Mouse (Mus musculus): ENCODE data around the gene Tmem240. TPM values are rescaled to one million over a fixed set of nuclear protein-coding genes. Genes with fewer than 3 reads are reported as not detected.

Gene Tmem240
- polyA plus RNA-seq, 1 experiment = 0.54 TPM

- H3K9me3 ChIP-seq (replicated peaks; ENCODE audit: control insufficient read depth, insufficient read depth, low read length, poor library complexity, severe bottlenecking) = no peaks in the 10 kb centered on the region
- H3K36me3 ChIP-seq (ENCODE audit: control insufficient read depth, insufficient read depth, low read length, poor library complexity, severe bottlenecking) = no peaks in the 10 kb centered on the region
- H3K4me1 ChIP-seq (ENCODE audit: control insufficient read depth, insufficient read depth, low read length) = peaks cover 7% of the 10 kb centered on the region
- no peak overlapping the region for H3K4me3 ChIP-seq (ENCODE audit: low read depth, low read length)
- no peaks in the 10 kb centered on the region for H3K27me3 ChIP-seq (ENCODE audit: control insufficient read depth, insufficient read depth, low read length, poor library complexity, severe bottlenecking)
- no peak overlapping the region for H3K9ac ChIP-seq (ENCODE audit: low read depth, poor library complexity, severe bottlenecking)
- TF ChIP-seq CTCF (IDR thresholded peaks at IDR 0.05; ENCODE audit: low read depth, low read length) (no peak), POLR2A (IDR thresholded peaks at IDR 0.05; ENCODE audit: insufficient read depth, low read length) (no peak), EP300 (IDR thresholded peaks at IDR 0.05; ENCODE audit: insufficient read depth, low read depth, low read length) (no peak)
- no peak overlapping the region for H3K27ac ChIP-seq (ENCODE audit: insufficient read depth, low read length)
Measured at GRCm38 (mm10) chr4:155774971-155775740, 40.6 kb downstream of the Tmem240 start.

DNA sequence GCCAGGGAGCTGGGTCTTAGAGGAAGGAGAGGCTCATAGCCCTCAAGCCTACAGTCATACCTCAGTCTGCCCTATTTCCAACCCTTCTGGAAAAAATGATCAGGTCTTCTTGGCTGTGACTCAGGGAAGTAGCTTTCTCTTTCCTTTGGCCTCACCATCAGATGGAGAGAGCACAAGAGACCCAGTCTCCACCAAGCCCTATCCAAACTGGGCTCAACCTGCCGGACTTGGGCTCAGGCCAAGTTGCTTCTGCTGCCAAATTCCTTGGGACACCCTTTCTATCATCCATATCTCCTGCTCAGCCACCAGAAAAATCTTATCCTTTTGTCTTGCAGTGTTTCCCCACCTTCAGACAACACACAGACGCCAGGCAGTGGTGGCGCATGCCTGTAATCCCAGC lies 41.3 kb downstream of the Tmem240 start:
- H3K36me3 ChIP-seq (ENCODE audit: control insufficient read depth, insufficient read depth, low read length, poor library complexity, severe bottlenecking) = no peaks in the 10 kb centered on the region
- no peak overlapping the region for H3K9ac ChIP-seq (ENCODE audit: low read depth, poor library complexity, severe bottlenecking)
- no peak overlapping the region for H3K27ac ChIP-seq (ENCODE audit: insufficient read depth, low read length)
- H3K4me3 ChIP-seq (ENCODE audit: low read depth, low read length) = no peak overlapping the region
- H3K27me3 ChIP-seq (ENCODE audit: control insufficient read depth, insufficient read depth, low read length, poor library complexity, severe bottlenecking) = no peaks in the 10 kb centered on the region
- peaks cover 7% of the 10 kb centered on the region for H3K4me1 ChIP-seq (ENCODE audit: control insufficient read depth, insufficient read depth, low read length)
- no peak for TF ChIP-seq POLR2A (IDR thresholded peaks at IDR 0.05; ENCODE audit: insufficient read depth, low read length)
- TF ChIP-seq CTCF (IDR thresholded peaks at IDR 0.05; ENCODE audit: low read depth, low read length) = no peak
- TF ChIP-seq EP300 (IDR thresholded peaks at IDR 0.05; ENCODE audit: insufficient read depth, low read depth, low read length) = no peak
- no peaks in the 10 kb centered on the region for H3K9me3 ChIP-seq (replicated peaks; ENCODE audit: control insufficient read depth, insufficient read depth, low read length, poor library complexity, severe bottlenecking)

DNA sequence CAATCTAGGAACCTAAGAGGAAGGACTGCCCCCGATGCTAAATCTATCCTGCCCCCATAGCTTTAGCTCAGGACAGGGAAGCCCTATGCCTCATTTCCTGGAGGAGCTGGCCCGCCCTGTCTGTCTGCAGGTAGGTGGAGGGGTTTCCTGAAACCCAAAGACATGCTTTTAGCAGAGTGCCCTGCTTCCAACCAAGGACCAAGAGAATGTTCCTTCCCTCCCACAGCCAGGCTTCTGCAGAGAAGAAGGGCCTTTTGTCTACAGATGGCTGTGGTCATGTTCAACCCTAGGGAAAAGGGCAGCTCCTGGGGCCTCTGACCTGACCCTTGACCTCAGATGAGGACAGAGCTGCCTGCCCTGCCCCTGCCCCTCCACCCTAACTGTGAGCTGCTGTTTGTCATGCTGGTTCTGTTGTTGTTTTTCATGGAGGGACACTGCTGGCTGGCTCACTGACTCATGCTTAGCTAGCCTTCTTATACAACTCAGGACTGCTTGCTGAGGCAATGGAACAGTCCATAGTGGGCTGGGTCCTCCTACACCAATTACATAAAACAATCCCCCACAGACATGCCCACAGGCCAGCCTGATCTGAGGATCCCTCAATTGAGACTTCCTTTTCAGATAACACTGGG lies 42.2 kb downstream of the Tmem240 start:
- no peak overlapping the region for H3K27ac ChIP-seq (ENCODE audit: insufficient read depth, low read length)

GRCm38 (mm10) chr4:155777816-155778215 lies 43.2 kb downstream of the Tmem240 start:
- no peaks in the 10 kb centered on the region for H3K36me3 ChIP-seq (ENCODE audit: control insufficient read depth, insufficient read depth, low read length, poor library complexity, severe bottlenecking)
- no peak overlapping the region for H3K4me3 ChIP-seq (ENCODE audit: low read depth, low read length)
- H3K9me3 ChIP-seq (replicated peaks; ENCODE audit: control insufficient read depth, insufficient read depth, low read length, poor library complexity, severe bottlenecking) = no peaks in the 10 kb centered on the region
- peaks cover 7% of the 10 kb centered on the region for H3K4me1 ChIP-seq (ENCODE audit: control insufficient read depth, insufficient read depth, low read length)
- no peak overlapping the region for H3K9ac ChIP-seq (ENCODE audit: low read depth, poor library complexity, severe bottlenecking)
- TF ChIP-seq CTCF (IDR thresholded peaks at IDR 0.05; ENCODE audit: low read depth, low read length) (no peak), EP300 (IDR thresholded peaks at IDR 0.05; ENCODE audit: insufficient read depth, low read depth, low read length) (no peak), POLR2A (IDR thresholded peaks at IDR 0.05; ENCODE audit: insufficient read depth, low read length) (no peak)
- H3K27ac ChIP-seq (ENCODE audit: insufficient read depth, low read length) = no peak overlapping the region
- H3K27me3 ChIP-seq (ENCODE audit: control insufficient read depth, insufficient read depth, low read length, poor library complexity, severe bottlenecking) = no peaks in the 10 kb centered on the region

More for the DNA sequence above, 42.2 kb downstream of the Tmem240 start:
- no peak for TF ChIP-seq CTCF (IDR thresholded peaks at IDR 0.05; ENCODE audit: low read depth, low read length)
- no peak for TF ChIP-seq POLR2A (IDR thresholded peaks at IDR 0.05; ENCODE audit: insufficient read depth, low read length)
- Histone ChIP-seq H3K9me3 (replicated peaks; ENCODE audit: control insufficient read depth, insufficient read depth, low read length, poor library complexity, severe bottlenecking) (no peaks in the 10 kb centered on the region), H3K9ac (ENCODE audit: low read depth, poor library complexity, severe bottlenecking) (no peak overlapping the region), H3K4me1 (ENCODE audit: control insufficient read depth, insufficient read depth, low read length) (peaks cover 7% of the 10 kb centered on the region), H3K4me3 (ENCODE audit: low read depth, low read length) (no peak overlapping the region), H3K36me3 (ENCODE audit: control insufficient read depth, insufficient read depth, low read length, poor library complexity, severe bottlenecking) (no peaks in the 10 kb centered on the region), H3K27me3 (ENCODE audit: control insufficient read depth, insufficient read depth, low read length, poor library complexity, severe bottlenecking) (no peaks in the 10 kb centered on the region)

- H3K9ac ChIP-seq (ENCODE audit: low read depth, poor library complexity, severe bottlenecking) = no peak overlapping the region
- H3K9me3 ChIP-seq (replicated peaks; ENCODE audit: control insufficient read depth, insufficient read depth, low read length, poor library complexity, severe bottlenecking) = no peaks in the 10 kb centered on the region
- peaks cover 7% of the 10 kb centered on the region for H3K4me1 ChIP-seq (ENCODE audit: control insufficient read depth, insufficient read depth, low read length)
- no peaks in the 10 kb centered on the region for H3K27me3 ChIP-seq (ENCODE audit: control insufficient read depth, insufficient read depth, low read length, poor library complexity, severe bottlenecking)
- no peak overlapping the region for H3K27ac ChIP-seq (ENCODE audit: insufficient read depth, low read length)
- H3K36me3 ChIP-seq (ENCODE audit: control insufficient read depth, insufficient read depth, low read length, poor library complexity, severe bottlenecking) = no peaks in the 10 kb centered on the region
- no peak overlapping the region for H3K4me3 ChIP-seq (ENCODE audit: low read depth, low read length)
- TF ChIP-seq EP300 (IDR thresholded peaks at IDR 0.05; ENCODE audit: insufficient read depth, low read depth, low read length) = no peak
- no peak for TF ChIP-seq POLR2A (IDR thresholded peaks at IDR 0.05; ENCODE audit: insufficient read depth, low read length)
- TF ChIP-seq CTCF (IDR thresholded peaks at IDR 0.05; ENCODE audit: low read depth, low read length) = no peak
Measured at GRCm38 (mm10) chr4:155779498-155779897, 44.9 kb downstream of the Tmem240 start.

- H3K27ac ChIP-seq (ENCODE audit: insufficient read depth, low read length) = no peak overlapping the region
- TF ChIP-seq CTCF (IDR thresholded peaks at IDR 0.05; ENCODE audit: low read depth, low read length) (no peak), EP300 (IDR thresholded peaks at IDR 0.05; ENCODE audit: insufficient read depth, low read depth, low read length) (no peak), POLR2A (IDR thresholded peaks at IDR 0.05; ENCODE audit: insufficient read depth, low read length) (no peak)
- no peak overlapping the region for H3K9ac ChIP-seq (ENCODE audit: low read depth, poor library complexity, severe bottlenecking)
- no peak overlapping the region for H3K4me3 ChIP-seq (ENCODE audit: low read depth, low read length)
- H3K27me3 ChIP-seq (ENCODE audit: control insufficient read depth, insufficient read depth, low read length, poor library complexity, severe bottlenecking) = no peaks in the 10 kb centered on the region
- H3K4me1 ChIP-seq (ENCODE audit: control insufficient read depth, insufficient read depth, low read length) = peaks cover 7% of the 10 kb centered on the region
- H3K9me3 ChIP-seq (replicated peaks; ENCODE audit: control insufficient read depth, insufficient read depth, low read length, poor library complexity, severe bottlenecking) = no peaks in the 10 kb centered on the region
- H3K36me3 ChIP-seq (ENCODE audit: control insufficient read depth, insufficient read depth, low read length, poor library complexity, severe bottlenecking) = no peaks in the 10 kb centered on the region
Measured at GRCm38 (mm10) chr4:155780895-155781294, 46.3 kb downstream of the Tmem240 start.

Data from ES-Bruce4 (cell line).